8 mouse cellular contexts compared by ENCODE assay signal in the genomic region with DNA sequence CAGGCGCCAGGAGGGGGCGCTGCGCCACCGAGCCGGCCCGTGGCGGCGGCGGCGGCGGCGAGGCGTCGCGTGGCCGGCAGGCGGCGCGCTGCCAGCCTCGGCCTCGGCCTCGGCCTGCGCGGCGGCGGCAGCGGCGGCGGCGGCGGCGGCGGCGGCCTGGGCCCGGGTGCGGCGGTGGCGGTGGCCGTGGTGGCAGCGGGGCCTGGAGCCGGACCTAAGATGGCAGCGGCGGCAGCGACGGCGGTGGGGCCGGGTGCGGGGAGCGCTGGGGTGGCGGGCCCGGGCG. TPM values are rescaled to one million over a fixed set of nuclear protein-coding genes. Genes with fewer than 3 reads are reported as not detected.
DNase-seq lines count a peak whose midpoint lies in the region; ATAC-seq and TF ChIP-seq lines count a peak whose summit lies in the region.

A gene (plus strand): TSS at position 106 of the 286 bp plus-strand sequence.

- peak within 1 kb of the TSS; percentile 99 for H3K9ac ChIP-seq in ES-E14 (ENCODE audit: insufficient read depth, low read depth, low read length, poor library complexity, severe bottlenecking)
- peak within 1 kb of the TSS; percentile 95 for H3K9ac ChIP-seq in forebrain, embryonic 12.5 days

- DNase-seq in heart, adult 18-20 months: no peak
- DNase-seq in heart, adult 9 months (ENCODE audit: low spot score in 2 of 2): no peak
- no peak for DNase-seq in ES-E14 (ENCODE audit: low read depth, low spot score)
- DNase-seq in limb, embryonic 10.5 days (ENCODE audit: low spot score): no peak
- DNase-seq in testis, postnatal 14 days (ENCODE audit: low spot score): no peak

- no peaks in the 10 kb centered on the region for H3K9me3 ChIP-seq in ES-E14 (ENCODE audit: control insufficient read depth, insufficient read depth, low read depth, low read length)
- H3K9me3 ChIP-seq in forebrain, embryonic 12.5 days: no peaks in the 10 kb centered on the region
- no peaks in the 10 kb centered on the region for H3K9me3 ChIP-seq in limb, embryonic 10.5 days (replicated peaks)

- 0% methylated on average over 11 of the region's 52 CpGs for WGBS in forebrain, embryonic 12.5 days
- WGBS in limb, embryonic 10.5 days: 16% methylated on average over 52 of the region's 52 CpGs

- in situ Hi-C loops in ES-E14 (cut with MboI; ENCODE audit: low sequenced_read_pairs in 2 of 2, unreplicated experiment in 2 of 2): no loop called here

- peak within 1 kb of the TSS; percentile 97 for H3K27ac ChIP-seq in ES-E14 (ENCODE audit: insufficient read depth, low read depth, low read length, poor library complexity, severe bottlenecking)
- H3K27ac ChIP-seq in forebrain, embryonic 12.5 days: peak within 1 kb of the TSS; percentile 99
- peak within 1 kb of the TSS; percentile 98 for H3K27ac ChIP-seq in limb, embryonic 10.5 days

- H3K4me3 ChIP-seq in ES-E14 (ENCODE audit: insufficient read depth in 1 of 2, low read depth in 1 of 2, low read length in 2 of 2, poor library complexity in 1 of 2, severe bottlenecking in 1 of 2): peak within 1 kb of the TSS; percentile 97 to 99
- H3K4me3 ChIP-seq in forebrain, embryonic 12.5 days (replicated peaks): peak within 1 kb of the TSS; percentile 79
- peak within 1 kb of the TSS; percentile 93 for H3K4me3 ChIP-seq in limb, embryonic 10.5 days

- ATAC-seq in forebrain, embryonic 12.5 days (ENCODE audit: low FRiP score): no peak; the same call in 1 of the 2 replicates
- ATAC-seq in hematopoietic stem cell, adult 5-6 weeks (replicated peaks in 1 of 2; ENCODE audit: insufficient read depth in 1 of 2, low FRiP score in 2 of 2, low TSS enrichment in 1 of 2, low read depth in 1 of 2, poor library complexity in 2 of 2, severe bottlenecking in 2 of 2): no peak
- no peak for ATAC-seq in neutrophil, adult 5-6 weeks (ENCODE audit: extremely low read depth, insufficient number of reproducible peaks, low FRiP score, poor library complexity, severe bottlenecking)

- peaks cover 10% of the 10 kb centered on the region for H3K36me3 ChIP-seq in ES-E14 (ENCODE audit: control insufficient read depth, insufficient read depth, low read length, poor library complexity, severe bottlenecking)
- H3K36me3 ChIP-seq in forebrain, embryonic 12.5 days (replicated peaks): peaks cover 17% of the 10 kb centered on the region
- H3K36me3 ChIP-seq in limb, embryonic 10.5 days: peaks cover 32% of the 10 kb centered on the region

- no peaks in the 10 kb centered on the region for H3K27me3 ChIP-seq in forebrain, embryonic 12.5 days
- no peaks in the 10 kb centered on the region for H3K27me3 ChIP-seq in limb, embryonic 10.5 days (ENCODE audit: low read depth, poor library complexity, severe bottlenecking)

- peaks cover 0 to 14% of the 10 kb centered on the region in 2 experiments; a peak in 2 of 4 replicates for H3K4me1 ChIP-seq in ES-E14 (ENCODE audit: control insufficient read depth in 2 of 2, insufficient read depth in 2 of 2, low read length in 2 of 2, poor library complexity in 1 of 2)
- peaks cover 29% of the 10 kb centered on the region for H3K4me1 ChIP-seq in forebrain, embryonic 12.5 days
- peaks cover 32% of the 10 kb centered on the region for H3K4me1 ChIP-seq in limb, embryonic 10.5 days

- H3K4me2 ChIP-seq in forebrain, embryonic 12.5 days: peak within 1 kb of the TSS; percentile 69

TF ChIP-seq in ES-E14, 5 proteins besides CTCF, POLR2A, EP300 and RAD21:
- TF ChIP-seq HCFC1 (IDR thresholded peaks at IDR 0.05; ENCODE audit: borderline replicate concordance, insufficient read depth, low read length) (no peak), MAFK (IDR thresholded peaks at IDR 0.05; ENCODE audit: insufficient read depth, low read depth, low read length) (no peak), CHD2 (IDR thresholded peaks at IDR 0.05; ENCODE audit: low read depth, low read length) (no peak), ZC3H11A (IDR thresholded peaks at IDR 0.05; ENCODE audit: borderline replicate concordance, low read depth, low read length) (no peak), ZNF384 (IDR thresholded peaks at IDR 0.05; ENCODE audit: low read depth, low read length) (no peak)

RNA-seq across cellular contexts. Expression of the gene that starts here (rescaled TPM):
- total RNA-seq in heart, adult 18-20 months (2021): 10 to 100 TPM; 57.7 to 61.2 TPM
- total RNA-seq in ES-E14 (2012; rRNA removed): 60.0 and 67.3 TPM in 2 replicates
- 54.7 and 62.5 TPM in 2 replicates for polyA plus RNA-seq in forebrain, embryonic 12.5 days (2016; fragmentation: Nextera tagmentation; extraction: Ambion mirVana)
- 21.0 and 26.5 TPM in 2 replicates for total RNA-seq in hematopoietic stem cell, adult 5-6 weeks (2017)
- polyA plus RNA-seq in limb, embryonic 10.5 days (2016; fragmentation: Nextera tagmentation; extraction: Ambion mirVana): 85.8 and 100 TPM in 2 replicates
- total RNA-seq in neutrophil, adult 5-6 weeks (2017): 17.6 and 18.3 TPM in 2 replicates
